Mouse (Mus musculus) myocyte (in vitro differentiated cells): ENCODE results near the gene Frat1. TPM values are rescaled to one million over a fixed set of nuclear protein-coding genes. Genes with fewer than 3 reads are reported as not detected.
A peak's percentile ranks its signal among the peaks of the same experiment; 100 is the strongest.

ENCODE experiments used
- H3K27me3 ChIP-seq: one replicate; pipeline ENCODE4 v1.6.1; 2011; ENCODE audit not compliant: control insufficient read depth, insufficient read depth, insufficient read length
- H3K36me3 ChIP-seq: one replicate; pipeline ENCODE4 v1.6.1; 2011; ENCODE audit not compliant: control insufficient read depth, insufficient read depth
- H3K4me2 ChIP-seq: one replicate; pipeline ENCODE4 v1.6.1; 2011; ENCODE audit warnings: low read depth, control low read depth
- H3K4me3 ChIP-seq: one replicate; pipeline ENCODE4 v1.5.1; 2011; ENCODE audit warnings: mild to moderate bottlenecking, control low read depth, moderate library complexity
- H3K79me2 ChIP-seq: one replicate; pipeline ENCODE4 v1.6.1; 2011; ENCODE audit not compliant: control insufficient read depth, insufficient read depth
- H3ac ChIP-seq: one replicate; pipeline ENCODE4 v1.6.1; 2011; ENCODE audit not compliant: control insufficient read depth, insufficient read length
- CEBPB ChIP-seq: IDR thresholded peaks from 2 replicates; pipeline ENCODE4 v1.6.1; 2011; ENCODE audit warnings: mild to moderate bottlenecking, moderate library complexity; ENCODE audit not compliant: poor library complexity, insufficient read depth, severe bottlenecking
- E2F4 ChIP-seq: IDR thresholded peaks from one replicate; pipeline ENCODE4 v1.6.1; 2011; ENCODE audit warnings: mild to moderate bottlenecking, control low read depth, moderate library complexity; ENCODE audit not compliant: insufficient read depth
- MAX ChIP-seq: IDR thresholded peaks from one replicate; pipeline ENCODE4 v1.6.1; 2011; ENCODE audit warnings: low read depth, mild to moderate bottlenecking, control low read depth
- MYOD1 ChIP-seq, 3 experiments: IDR thresholded peaks; one replicate each; pipeline ENCODE4 v1.6.1; 2011; ENCODE audit warnings: control low read depth in 2 of 3, low read depth in 2 of 3, mild to moderate bottlenecking in 2 of 3, moderate library complexity in 1 of 3; ENCODE audit not compliant: insufficient read length in 2 of 3, control insufficient read depth in 1 of 3
- MYOG ChIP-seq, 3 experiments: IDR thresholded peaks; one replicate each; pipeline ENCODE4 v1.6.1; 2011; ENCODE audit warnings: control low read depth in 2 of 3, low read depth in 2 of 3, mild to moderate bottlenecking in 2 of 3; ENCODE audit not compliant: insufficient read length in 2 of 3, control insufficient read depth in 1 of 3, insufficient read depth in 1 of 3
- POLR2A ChIP-seq: IDR thresholded peaks from one replicate; pipeline ENCODE4 v1.6.1; 2011; ENCODE audit warnings: low read depth, mild to moderate bottlenecking, control low read depth, moderate library complexity; ENCODE audit not compliant: insufficient read length
- POLR2AphosphoS2 ChIP-seq: IDR thresholded peaks from one replicate; pipeline ENCODE4 v1.6.1; 2011; ENCODE audit warnings: low read depth, control low read depth; ENCODE audit not compliant: insufficient read length
- REST ChIP-seq: IDR thresholded peaks from one replicate; pipeline ENCODE4 v1.6.1; 2011; ENCODE audit warnings: mild to moderate bottlenecking, control low read depth, moderate library complexity; ENCODE audit not compliant: insufficient read depth, insufficient read length
- SRF ChIP-seq: IDR thresholded peaks from one replicate; pipeline ENCODE4 v1.6.1; 2011; ENCODE audit warnings: low read depth; ENCODE audit not compliant: control insufficient read depth, insufficient read length
- TCF12 ChIP-seq: IDR thresholded peaks from one replicate; pipeline ENCODE4 v1.6.1; 2011; ENCODE audit warnings: mild to moderate bottlenecking, control low read depth; ENCODE audit not compliant: poor library complexity, insufficient read depth, severe bottlenecking
- TCF3 ChIP-seq: IDR thresholded peaks from one replicate; pipeline ENCODE4 v1.6.1; 2011; ENCODE audit warnings: low read depth, control low read depth; ENCODE audit not compliant: insufficient read length
- USF1 ChIP-seq: IDR thresholded peaks from one replicate; pipeline ENCODE4 v1.6.1; 2011; ENCODE audit warnings: low read depth, mild to moderate bottlenecking, control low read depth, moderate library complexity
- polyA plus RNA-seq: library from polyadenylated mRNA; unstranded; fragments of >200 nt; fragmentation: generic; extraction: Trizol; gene quantifications from one replicate; pipeline ENCODE4 v1.2.1, GENCODE M21; 2012; ENCODE audit warnings: missing spikeins

Gene Frat1
- polyA plus RNA-seq, 1 experiment: 0.19 TPM

DNA sequence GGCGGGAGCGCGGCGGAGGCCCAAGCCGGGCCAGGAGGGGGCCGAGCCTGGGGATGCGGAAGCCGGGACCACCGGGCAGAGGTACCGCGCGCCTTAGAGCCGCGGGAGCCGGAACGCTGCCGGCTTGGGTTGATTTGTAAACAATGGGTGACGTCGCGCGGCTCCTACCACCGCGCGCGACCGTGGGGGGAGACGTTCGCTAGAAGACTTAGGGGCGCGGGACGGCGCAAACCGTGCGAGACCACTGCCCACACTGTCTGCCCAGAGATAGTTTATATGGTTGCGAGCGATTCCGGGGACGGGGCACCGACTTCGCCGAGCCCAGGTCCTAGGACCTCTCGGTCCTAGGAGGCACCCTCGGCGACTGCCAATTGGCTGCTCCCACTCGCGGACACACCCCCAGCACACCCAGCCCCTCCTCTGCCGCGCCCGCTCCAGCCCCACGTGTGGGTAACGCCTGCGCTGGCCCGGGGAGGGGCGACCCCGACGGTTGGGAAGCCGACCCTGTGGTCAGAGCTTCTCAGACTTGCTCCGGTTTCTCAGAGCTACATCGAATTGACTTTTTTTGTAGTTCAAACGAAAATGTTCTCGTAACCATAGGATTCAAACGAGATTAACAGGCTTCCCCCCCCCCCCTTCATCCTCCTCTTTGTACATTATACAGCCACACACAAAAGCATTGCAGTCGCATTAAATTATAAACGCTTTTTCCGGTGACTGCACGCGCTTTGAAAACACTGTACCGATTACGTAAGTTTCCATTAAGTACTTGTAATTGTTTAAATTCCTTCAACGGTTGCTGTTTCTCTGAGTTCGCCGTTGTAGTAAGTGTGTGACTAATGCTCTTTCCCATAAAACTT, 18.5 kb downstream of the Frat1 start, which contains the start of gene Frat2:
Gene Frat2 (minus strand): TSS at position 141 of the 860 bp plus-strand sequence.
- Histone ChIP-seq H3K79me2 (no peaks in the 10 kb centered on the region), H3ac (peak within 1 kb of the TSS; percentile 44), H3K27me3 (peaks cover 23% of the 10 kb centered on the region)

GRCm38 (mm10) chr19:41850021-41850718, 20.4 kb downstream of the Frat1 start:
- no peak overlapping the region for H3ac ChIP-seq
- no peaks in the 10 kb centered on the region for H3K79me2 ChIP-seq
- TF ChIP-seq E2F4: no peak
- TF ChIP-seq CEBPB: no peak
- TF ChIP-seq USF1: no peak
- TF ChIP-seq TCF12: no peak
- no peak for TF ChIP-seq REST
- no peak for TF ChIP-seq MYOD1 (IDR thresholded peaks at IDR 0.05; ENCODE audit: control insufficient read depth in 1 of 3, insufficient read length in 2 of 3, low read depth in 2 of 3)
- TF ChIP-seq SRF: no peak
- TF ChIP-seq POLR2AphosphoS2: no peak
- no peak for TF ChIP-seq MAX
- TF ChIP-seq TCF3: no peak
- no peak for TF ChIP-seq MYOG (IDR thresholded peaks at IDR 0.05; ENCODE audit: control insufficient read depth in 1 of 3, insufficient read depth in 1 of 3, insufficient read length in 2 of 3, low read depth in 2 of 3)
- no peak for TF ChIP-seq POLR2A
- H3K4me3 ChIP-seq: no peak overlapping the region
- peaks cover 17% of the 10 kb centered on the region for H3K27me3 ChIP-seq
- H3K4me2 ChIP-seq: no peak overlapping the region
- no peaks in the 10 kb centered on the region for H3K36me3 ChIP-seq

More for the DNA sequence above, 18.5 kb downstream of the Frat1 start, which contains the start of gene Frat2:
- TF ChIP-seq SRF: no peak
- TF ChIP-seq MYOG (IDR thresholded peaks at IDR 0.05; ENCODE audit: control insufficient read depth in 1 of 3, insufficient read depth in 1 of 3, insufficient read length in 2 of 3, low read depth in 2 of 3): peak in 1 of 3 experiments; percentile 39
- no peak for TF ChIP-seq TCF12
- no peak for TF ChIP-seq REST
- TF ChIP-seq POLR2A: peak; percentile 55
- TF ChIP-seq MAX: peak; percentile 58
- no peak for TF ChIP-seq MYOD1 (IDR thresholded peaks at IDR 0.05; ENCODE audit: control insufficient read depth in 1 of 3, insufficient read length in 2 of 3, low read depth in 2 of 3)
- peak; percentile 52 for TF ChIP-seq CEBPB
- H3K36me3 ChIP-seq: no peaks in the 10 kb centered on the region
- H3K4me2 ChIP-seq: peak within 1 kb of the TSS; percentile 87
- peak within 1 kb of the TSS; percentile 36 for H3K4me3 ChIP-seq

DNA sequence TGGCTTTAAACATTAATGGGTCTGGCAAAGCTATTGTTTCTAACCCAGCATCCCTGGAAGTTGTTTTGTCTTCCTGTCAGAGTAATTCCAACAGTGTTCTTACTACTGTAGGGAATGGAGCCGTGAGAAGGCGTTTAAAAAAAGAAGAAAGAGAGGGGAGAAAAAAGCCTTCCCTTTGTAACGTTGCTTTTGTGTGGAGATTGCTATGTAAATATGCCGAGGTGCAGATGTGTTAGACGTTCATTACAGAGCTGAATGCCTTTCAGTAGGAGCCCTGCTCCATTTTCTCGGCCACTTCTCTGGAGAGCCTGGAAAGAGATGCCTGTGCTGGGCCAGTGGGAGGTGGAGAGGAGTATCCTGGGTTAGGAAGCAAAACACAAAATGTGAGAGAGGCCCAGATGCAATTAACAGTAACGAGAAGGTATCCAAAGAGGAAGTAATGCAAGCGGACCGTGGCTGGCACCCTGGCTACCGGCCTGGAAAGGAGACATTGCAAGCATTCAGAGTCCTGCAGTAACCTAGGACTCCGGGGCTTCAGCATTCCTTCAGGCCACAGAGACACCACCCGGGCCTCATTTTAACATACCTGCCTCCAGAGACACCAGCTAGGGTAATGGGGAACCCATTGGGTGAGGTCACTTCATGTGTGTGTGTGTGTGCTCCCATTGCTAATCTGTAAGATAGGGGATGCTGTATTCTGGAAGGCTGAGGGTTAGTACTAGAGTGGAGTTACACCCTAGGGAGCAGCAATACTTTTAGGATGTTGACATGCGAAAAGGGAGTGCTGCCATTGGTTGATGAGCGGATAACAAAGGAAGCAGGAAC, 21.2 kb downstream of the Frat1 start:
- H3K79me2 ChIP-seq: no peaks in the 10 kb centered on the region
- H3K4me3 ChIP-seq: no peak overlapping the region
- no peaks in the 10 kb centered on the region for H3K36me3 ChIP-seq
- no peak overlapping the region for H3ac ChIP-seq
- peaks cover 17% of the 10 kb centered on the region for H3K27me3 ChIP-seq
- no peak overlapping the region for H3K4me2 ChIP-seq
- TF ChIP-seq USF1: no peak
- TF ChIP-seq REST: no peak
- no peak for TF ChIP-seq MAX
- TF ChIP-seq POLR2A: no peak
- TF ChIP-seq CEBPB: no peak
- TF ChIP-seq POLR2AphosphoS2: no peak
- TF ChIP-seq MYOD1 (IDR thresholded peaks at IDR 0.05; ENCODE audit: control insufficient read depth in 1 of 3, insufficient read length in 2 of 3, low read depth in 2 of 3): no peak
- no peak for TF ChIP-seq TCF12
- no peak for TF ChIP-seq TCF3
- TF ChIP-seq E2F4: no peak
- TF ChIP-seq MYOG (IDR thresholded peaks at IDR 0.05; ENCODE audit: control insufficient read depth in 1 of 3, insufficient read depth in 1 of 3, insufficient read length in 2 of 3, low read depth in 2 of 3): no peak

DNA sequence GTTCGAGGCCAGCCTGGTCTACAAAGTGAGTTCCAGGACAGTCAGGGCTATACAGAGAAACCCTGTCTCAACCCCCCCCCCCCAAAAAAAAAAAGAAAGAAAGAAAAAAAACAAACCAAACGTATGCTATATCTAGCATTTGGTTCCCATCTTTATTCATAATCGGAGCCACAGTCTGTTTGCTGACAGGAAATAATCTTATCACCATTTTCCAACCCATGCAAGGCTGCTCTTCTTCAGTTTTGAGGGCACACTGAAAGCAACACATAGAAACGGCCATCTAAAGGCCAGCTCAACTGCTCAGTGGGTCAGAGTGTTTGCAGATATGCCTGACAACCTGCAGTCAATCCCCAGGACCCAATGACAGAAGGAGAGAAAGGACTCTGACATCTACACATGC, 22.7 kb downstream of the Frat1 start:
- Histone ChIP-seq H3ac (no peak overlapping the region), H3K27me3 (peaks cover 3% of the 10 kb centered on the region), H3K4me2 (no peak overlapping the region), H3K79me2 (no peaks in the 10 kb centered on the region), H3K4me3 (no peak overlapping the region), H3K36me3 (no peaks in the 10 kb centered on the region)
- no peak for TF ChIP-seq MYOG (IDR thresholded peaks at IDR 0.05; ENCODE audit: control insufficient read depth in 1 of 3, insufficient read depth in 1 of 3, insufficient read length in 2 of 3, low read depth in 2 of 3)
- TF ChIP-seq SRF: no peak
- no peak for TF ChIP-seq TCF12
- TF ChIP-seq POLR2A: no peak
- TF ChIP-seq CEBPB: no peak
- no peak for TF ChIP-seq USF1
- TF ChIP-seq E2F4: no peak
